Mouse (Mus musculus): ENCODE results near the gene Fntb. TPM values are rescaled to one million over a fixed set of nuclear protein-coding genes. Genes with fewer than 3 reads are reported as not detected.

Gene Fntb
- total RNA-seq, 2 experiments from 2014 or later: 27.9 to 28.4 TPM

DNA sequence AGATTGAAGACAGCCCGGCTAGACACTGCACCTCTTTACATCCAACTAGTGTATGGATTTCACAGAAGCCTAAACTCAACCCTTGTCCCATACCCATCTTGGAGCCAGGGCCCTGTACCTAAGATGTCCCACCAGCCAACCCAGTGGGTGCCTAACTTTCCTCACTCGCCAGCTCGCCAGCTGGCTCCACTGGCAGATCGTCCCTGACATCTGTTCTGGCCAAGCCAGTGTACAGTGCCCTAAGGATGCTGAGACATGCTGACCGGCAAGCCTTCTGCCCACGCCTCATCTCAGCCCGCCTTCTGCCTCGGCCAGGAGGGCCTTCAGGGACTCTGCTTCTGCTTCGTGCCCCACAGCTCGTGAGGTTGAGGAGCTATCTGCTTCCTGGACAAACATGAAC, 170.8 kb downstream of the Fntb start:
- Histone ChIP-seq H3K27ac (no peak overlapping the region), H3K4me3 (no peak overlapping the region)
- no peak for DNase-seq (ENCODE audit: extremely low spot score in 1 of 2, low spot score in 2 of 2)
- intact Hi-C loops (cut with DNase I): no loop called here
- TF ChIP-seq CTCF (IDR thresholded peaks at IDR 0.05): no peak

DNA sequence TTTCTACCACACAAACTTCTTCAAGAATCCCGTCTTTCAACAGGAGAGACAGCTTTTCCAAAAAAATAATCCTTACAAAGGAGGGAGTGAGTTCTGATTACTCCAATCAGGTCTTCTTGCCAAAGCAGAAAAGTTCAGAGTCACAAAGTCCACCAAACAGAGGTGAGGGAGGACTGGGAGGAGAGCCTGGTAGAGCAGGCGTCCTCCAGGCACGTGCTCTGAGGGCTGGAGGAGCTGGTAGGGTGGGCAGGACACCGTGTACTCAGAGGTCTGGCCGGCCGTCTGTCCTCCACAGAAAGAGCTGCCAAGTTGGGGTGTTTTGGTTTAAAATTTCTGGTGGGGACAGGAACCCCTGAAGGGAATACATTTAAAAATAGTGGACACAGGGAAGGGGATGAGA, 172.6 kb downstream of the Fntb start:
- no peak overlapping the region for H3K4me3 ChIP-seq
- TF ChIP-seq CTCF (IDR thresholded peaks at IDR 0.05): no peak
- no peak overlapping the region for H3K27ac ChIP-seq
- intact Hi-C loops (cut with DNase I): no loop called here
- no peak for DNase-seq (ENCODE audit: extremely low spot score in 1 of 2, low spot score in 2 of 2)

DNA sequence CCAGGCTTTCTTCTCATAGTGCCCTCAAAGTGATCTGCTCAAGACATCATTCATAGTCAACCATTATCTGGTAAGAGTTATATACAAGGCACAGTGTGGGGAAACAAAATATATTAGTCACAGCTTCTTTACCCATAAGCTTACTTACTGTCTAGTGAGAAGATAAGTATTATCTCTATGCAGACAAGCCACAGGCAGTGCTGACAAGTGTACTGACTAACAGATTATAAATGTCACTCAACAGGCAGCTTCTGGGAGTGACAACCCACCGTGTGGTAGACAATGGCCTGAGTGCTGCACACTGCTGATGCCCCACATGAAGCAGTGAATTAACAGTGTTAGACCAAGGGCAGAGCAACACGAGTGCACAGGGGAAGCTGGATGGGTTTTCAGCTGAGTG, 176.1 kb downstream of the Fntb start:
- no peak; the same call in 1 of the 2 replicates for TF ChIP-seq CTCF (IDR thresholded peaks at IDR 0.05)
- H3K27ac ChIP-seq: no peak overlapping the region
- no peak overlapping the region for H3K4me3 ChIP-seq
- DNase-seq (ENCODE audit: extremely low spot score in 1 of 2, low spot score in 2 of 2): no peak
- intact Hi-C loops (cut with DNase I): no loop called here

DNA sequence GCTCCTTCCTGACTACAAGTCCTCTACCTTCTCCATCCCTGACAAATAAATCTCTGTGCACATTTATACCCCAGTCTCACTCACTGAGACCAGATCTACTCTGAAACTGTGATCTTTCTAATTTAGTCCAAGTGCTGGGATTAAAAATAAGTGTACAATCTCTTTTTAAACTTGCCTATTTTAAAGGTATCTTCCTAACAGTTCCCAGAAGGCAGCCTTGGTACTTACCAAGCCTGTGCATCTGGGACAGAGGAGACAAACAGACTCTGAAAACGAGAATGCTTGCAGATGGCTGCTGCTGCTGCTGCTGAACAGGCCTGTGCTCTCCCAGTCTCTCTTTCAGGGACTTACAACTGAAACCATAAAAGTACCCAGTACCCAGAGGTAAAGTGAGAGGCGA, 177.1 kb downstream of the Fntb start:
- TF ChIP-seq CTCF (IDR thresholded peaks at IDR 0.05): no peak
- DNase-seq (ENCODE audit: extremely low spot score in 1 of 2, low spot score in 2 of 2): no peak
- no peak overlapping the region for H3K4me3 ChIP-seq
- intact Hi-C loops (cut with DNase I): no loop called here
- peak overlapping the region; percentile 55 for H3K27ac ChIP-seq

DNA sequence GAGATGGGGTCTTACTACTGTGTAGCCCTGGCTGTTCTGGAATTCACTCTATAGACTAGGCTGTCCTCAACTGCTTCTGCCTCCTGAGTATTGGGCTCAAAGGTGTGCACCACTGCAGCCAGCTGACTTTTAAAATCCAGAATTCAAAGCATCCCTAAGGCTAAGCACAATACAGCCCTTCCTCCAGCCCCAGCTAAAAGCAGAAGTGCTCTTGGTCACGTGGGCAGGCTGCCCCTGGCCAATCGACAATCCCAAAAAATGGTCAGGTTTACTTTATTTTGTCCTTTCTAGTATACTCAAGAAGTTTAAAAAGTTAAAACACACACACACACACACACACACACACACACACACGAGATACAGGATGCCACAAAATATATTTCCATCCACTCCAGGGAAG, 177.7 kb downstream of the Fntb start:
- TF ChIP-seq CTCF (IDR thresholded peaks at IDR 0.05): no peak
- peak overlapping the region; percentile 55 for H3K27ac ChIP-seq
- intact Hi-C loops (cut with DNase I): no loop called here
- DNase-seq (ENCODE audit: extremely low spot score in 1 of 2, low spot score in 2 of 2): no peak
- H3K4me3 ChIP-seq: no peak overlapping the region

DNA sequence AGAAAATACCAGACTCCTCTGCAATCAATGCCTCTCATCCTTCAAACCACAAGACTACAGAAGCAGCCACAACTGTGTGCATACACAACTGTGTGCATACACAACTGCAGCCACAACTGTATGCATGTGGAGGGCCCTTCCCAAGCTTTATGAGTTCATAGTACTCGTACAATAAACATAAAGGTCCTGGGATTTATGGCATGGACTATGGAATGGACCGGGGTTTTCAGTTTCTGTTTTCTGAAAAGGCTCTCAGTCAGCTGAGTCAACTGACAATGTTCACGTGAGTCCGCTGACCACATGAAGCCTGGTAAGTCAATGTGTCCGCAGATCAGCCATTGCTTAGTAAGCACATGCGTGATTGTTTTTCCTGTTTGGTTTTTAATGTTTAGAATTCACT, 178.1 kb downstream of the Fntb start:
- Histone ChIP-seq H3K4me3 (no peak overlapping the region), H3K27ac (no peak overlapping the region; the same call in 1 of the 2 replicates)
- no peak for DNase-seq (ENCODE audit: extremely low spot score in 1 of 2, low spot score in 2 of 2)
- no peak for TF ChIP-seq CTCF (IDR thresholded peaks at IDR 0.05)
- intact Hi-C loops (cut with DNase I): no loop called here

DNA sequence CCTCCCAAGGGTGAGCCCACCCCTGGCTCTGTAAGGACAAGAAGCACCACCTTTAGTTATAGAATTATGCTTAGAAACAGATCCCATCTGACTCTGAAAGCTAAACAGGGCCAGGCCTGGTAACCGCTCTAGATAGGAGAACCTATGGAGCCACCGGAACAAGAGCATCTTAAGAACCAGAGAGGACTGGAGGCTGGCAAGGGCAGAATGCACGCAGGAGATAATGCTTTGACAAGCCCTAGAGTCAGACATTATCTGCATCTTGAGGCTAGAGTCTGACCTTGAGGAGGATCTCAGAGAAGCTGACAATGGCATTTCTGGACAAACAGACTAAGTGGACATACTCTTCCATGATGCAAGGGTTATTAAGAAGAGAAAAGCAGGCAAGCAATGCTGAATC, 182.1 kb downstream of the Fntb start:
- no peak overlapping the region for H3K4me3 ChIP-seq
- intact Hi-C loops (cut with DNase I): no loop called here
- TF ChIP-seq CTCF (IDR thresholded peaks at IDR 0.05): no peak
- DNase-seq (ENCODE audit: extremely low spot score in 1 of 2, low spot score in 2 of 2): no peak
- no peak overlapping the region for H3K27ac ChIP-seq

DNA sequence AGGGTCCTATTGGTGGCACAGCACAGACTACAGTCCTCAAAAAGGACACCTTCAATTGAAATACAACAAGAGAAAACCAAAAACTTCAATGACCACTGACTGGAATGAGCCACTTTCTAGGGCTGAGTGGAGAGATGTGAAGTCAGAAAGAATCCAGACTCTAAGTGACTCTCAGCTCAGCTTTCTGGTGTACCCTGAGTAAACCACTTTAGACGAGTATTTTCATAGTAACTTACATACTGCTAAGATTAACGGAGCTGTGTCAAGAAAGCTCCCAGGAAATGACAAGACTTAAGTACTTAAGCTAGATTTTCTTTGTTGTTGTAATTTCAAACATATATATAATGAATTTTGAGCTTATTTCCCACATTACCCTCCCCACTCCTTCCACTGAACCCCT, 182.8 kb downstream of the Fntb start:
- Histone ChIP-seq H3K27ac (no peak overlapping the region), H3K4me3 (no peak overlapping the region)
- no peak for DNase-seq (ENCODE audit: extremely low spot score in 1 of 2, low spot score in 2 of 2)
- no peak for TF ChIP-seq CTCF (IDR thresholded peaks at IDR 0.05)
- intact Hi-C loops (cut with DNase I): no loop called here

DNA sequence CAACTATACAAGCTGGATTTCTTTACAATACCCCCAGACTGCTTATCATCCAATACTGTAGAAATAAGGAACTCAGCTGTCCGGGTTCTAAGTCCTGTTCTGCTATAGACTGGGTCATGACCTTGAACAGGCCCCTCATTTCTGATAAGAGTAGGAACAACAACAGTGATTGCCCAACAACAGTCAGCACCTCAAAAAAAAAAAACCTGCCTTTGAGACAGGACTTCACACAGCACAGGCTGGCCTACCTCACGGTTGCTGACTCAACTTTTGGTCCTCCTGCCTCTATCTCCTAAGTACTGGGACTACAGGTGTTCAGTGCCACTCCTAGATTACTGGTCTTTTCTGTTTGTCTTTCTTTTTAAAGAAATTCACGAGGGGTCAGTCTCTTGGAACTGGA, 183.4 kb downstream of the Fntb start:
- DNase-seq (ENCODE audit: extremely low spot score in 1 of 2, low spot score in 2 of 2): no peak
- intact Hi-C loops (cut with DNase I): no loop called here
- no peak overlapping the region for H3K27ac ChIP-seq
- TF ChIP-seq CTCF (IDR thresholded peaks at IDR 0.05): no peak
- H3K4me3 ChIP-seq: no peak overlapping the region

DNA sequence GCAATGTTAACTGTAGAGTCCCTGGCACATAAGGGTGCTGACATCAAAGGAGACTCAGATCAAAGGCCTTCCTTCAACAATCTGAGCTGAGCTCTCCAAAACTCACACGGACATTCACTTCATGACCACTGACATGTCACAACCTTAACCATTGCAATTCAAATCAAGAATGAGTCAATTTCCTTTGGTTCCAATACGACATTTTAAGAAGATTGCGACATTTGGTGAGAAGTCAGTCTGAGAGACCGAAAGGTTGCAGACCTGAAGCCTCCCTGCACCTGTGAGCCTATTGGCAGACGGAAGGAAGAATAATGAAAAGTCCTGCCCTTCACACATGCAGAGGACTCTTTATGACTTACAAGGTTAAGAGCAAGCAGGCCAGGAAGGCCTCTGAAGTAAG, 184.9 kb downstream of the Fntb start:
- TF ChIP-seq CTCF (IDR thresholded peaks at IDR 0.05): no peak
- intact Hi-C loops (cut with DNase I): no loop called here
- H3K27ac ChIP-seq: no peak overlapping the region
- DNase-seq (ENCODE audit: extremely low spot score in 1 of 2, low spot score in 2 of 2): no peak
- H3K4me3 ChIP-seq: no peak overlapping the region

DNA sequence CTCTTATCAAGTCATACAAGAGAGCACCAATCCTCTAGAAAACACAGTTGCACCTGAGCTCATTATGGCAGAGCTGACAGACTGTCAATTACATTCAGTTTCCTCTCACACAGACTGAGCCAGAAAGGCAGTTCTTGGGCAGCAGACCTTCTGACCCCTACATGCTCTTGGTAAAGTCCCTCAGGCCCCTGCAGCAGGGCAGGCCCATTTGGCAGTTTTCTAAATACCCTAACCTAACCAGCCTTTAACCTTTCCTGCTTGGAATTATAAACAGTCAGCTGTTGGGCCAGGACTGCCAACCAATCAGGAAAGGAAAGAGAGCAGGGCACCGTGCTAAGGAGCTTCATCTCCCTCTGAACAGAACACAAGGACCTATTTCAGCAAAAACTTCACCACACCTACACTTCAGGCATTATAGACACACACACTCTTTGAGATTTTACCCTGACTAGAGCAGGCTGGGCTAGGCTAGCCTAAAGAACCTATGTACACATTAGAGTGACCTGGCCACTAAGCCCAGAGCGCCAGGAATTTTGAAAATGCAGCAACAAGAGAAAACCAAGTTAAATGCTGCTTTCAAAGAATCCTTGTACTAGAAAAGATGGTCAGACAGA, 188.5 kb downstream of the Fntb start:
- no peak for TF ChIP-seq CTCF (IDR thresholded peaks at IDR 0.05)
- no peak for DNase-seq (ENCODE audit: extremely low spot score in 1 of 2, low spot score in 2 of 2)
- H3K27ac ChIP-seq: peak overlapping the region; percentile 4; the same call in 1 of the 2 replicates
- intact Hi-C loops (cut with DNase I): no loop called here
- H3K4me3 ChIP-seq: no peak overlapping the region

DNA sequence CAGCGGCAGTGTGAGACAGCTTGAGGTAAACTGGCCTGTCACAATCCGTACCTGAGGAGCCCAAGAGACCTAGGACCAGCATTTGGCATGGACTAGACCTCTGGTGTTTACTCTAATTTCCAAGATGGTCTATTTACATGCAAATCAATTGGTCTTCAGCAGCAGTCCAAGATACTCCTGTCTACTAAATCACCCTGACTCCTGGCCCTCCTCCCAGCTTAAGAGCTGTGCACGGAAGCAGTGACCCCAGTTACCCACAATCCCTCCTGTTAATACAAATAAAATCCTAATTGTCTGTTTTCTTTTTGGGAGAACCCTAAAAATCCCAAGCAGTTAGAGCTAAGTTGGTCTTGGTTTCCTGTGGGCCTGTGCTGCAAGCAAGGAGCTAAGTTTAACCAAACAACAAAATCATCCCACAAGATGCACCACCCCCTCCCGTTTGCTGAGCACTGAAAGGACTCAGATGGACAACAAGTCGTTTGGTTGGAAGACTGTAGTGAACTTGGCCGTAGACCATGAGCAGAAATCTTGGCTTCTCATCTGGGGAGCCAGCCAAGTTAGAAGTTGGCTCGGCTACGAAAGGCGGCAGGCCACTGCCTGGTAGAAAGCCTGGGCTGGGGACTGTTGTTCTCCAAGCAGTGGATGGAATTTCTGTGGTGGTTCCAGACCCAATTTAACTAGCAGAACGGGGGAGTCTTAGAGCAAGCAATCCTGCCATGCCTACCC, 189.5 kb downstream of the Fntb start:
- TF ChIP-seq CTCF (IDR thresholded peaks at IDR 0.05): no peak
- DNase-seq (ENCODE audit: extremely low spot score in 1 of 2, low spot score in 2 of 2): peak; percentile 65 to 66
- H3K4me3 ChIP-seq: no peak overlapping the region
- peak overlapping the region; percentile 60 for H3K27ac ChIP-seq
- intact Hi-C loops (cut with DNase I): no loop called here

DNA sequence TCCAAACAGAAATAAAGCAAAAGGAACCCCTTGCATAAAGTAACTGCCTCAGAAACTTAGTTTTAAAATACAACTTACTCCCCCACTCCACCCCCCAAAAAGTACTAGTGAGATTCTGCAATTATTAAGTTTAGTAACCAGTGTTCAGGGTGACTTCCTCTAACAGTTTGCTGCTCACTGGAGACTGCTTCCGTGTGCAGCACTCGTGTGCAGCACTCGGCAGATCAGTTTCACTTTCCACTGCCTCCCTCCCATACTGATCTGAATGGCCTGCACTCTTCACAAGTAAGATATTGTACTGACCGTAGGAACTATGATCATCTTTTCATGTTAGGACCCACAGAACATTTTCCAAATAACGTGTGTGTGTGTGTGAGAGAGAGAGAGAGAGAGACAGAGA, 192.3 kb downstream of the Fntb start:
- no peak for TF ChIP-seq CTCF (IDR thresholded peaks at IDR 0.05)
- H3K4me3 ChIP-seq: no peak overlapping the region
- peak overlapping the region; percentile 16; the same call in 1 of the 2 replicates for H3K27ac ChIP-seq
- intact Hi-C loops (cut with DNase I): no loop called here
- no peak for DNase-seq (ENCODE audit: extremely low spot score in 1 of 2, low spot score in 2 of 2)

All from left cerebral cortex, adult 2 months (tissue).